Mouse (Mus musculus) neural tube, embryonic 12.5 days (tissue): ENCODE data around the gene Pdcd5. TPM values are rescaled to one million over a fixed set of nuclear protein-coding genes. Genes with fewer than 3 reads are reported as not detected.

Experiments used
- ATAC-seq: fragments of 200-750 bp; cut with Nextera tagmentation; 2 replicates; pipeline ENCODE4 v1.8.0; 2017; ENCODE audit warnings: low read depth, mild to moderate bottlenecking, moderate TSS enrichment, moderate library complexity; ENCODE audit not compliant: low FRiP score
- H3K27ac ChIP-seq: fragments of 300-500 bp; sonication (generic); 2 replicates; pipeline ENCODE4 v1.5.1; 2016
- H3K27me3 ChIP-seq: fragments of 300-500 bp; sonication (generic); replicated peaks from 2 replicates; pipeline ENCODE4 v1.6.1; 2016; ENCODE audit warnings: mild to moderate bottlenecking
- H3K36me3 ChIP-seq: fragments of 300-500 bp; sonication (generic); 2 replicates; pipeline ENCODE4 v1.6.1; 2016; ENCODE audit warnings: mild to moderate bottlenecking
- H3K4me1 ChIP-seq: fragments of 300-500 bp; sonication (generic); 2 replicates; pipeline ENCODE4 v1.6.1; 2016
- H3K4me2 ChIP-seq: fragments of 300-500 bp; sonication (generic); replicated peaks from 2 replicates; pipeline ENCODE4 v1.6.1; 2016; ENCODE audit warnings: mild to moderate bottlenecking
- H3K4me3 ChIP-seq: fragments of 300-500 bp; sonication (generic); 2 replicates; pipeline ENCODE4 v1.5.1; 2016
- H3K9ac ChIP-seq: fragments of 300-500 bp; sonication (generic); 2 replicates; pipeline ENCODE4 v1.6.1; 2016; ENCODE audit warnings: mild to moderate bottlenecking
- H3K9me3 ChIP-seq: fragments of 300-500 bp; sonication (generic); 2 replicates; pipeline ENCODE4 v1.6.1; 2016; ENCODE audit warnings: mild to moderate bottlenecking
- WGBS: fragments of 180-500 bp; shearing (Covaris S2); methylation state at CpG from one replicate; pipeline ENCODE4 v1.1.7; 2016; 5-methylcytosine and 5-hydroxymethylcytosine counted together
- polyA plus RNA-seq: library from polyadenylated mRNA; unstranded; fragments of >200 nt; fragmentation: Nextera tagmentation; extraction: Ambion mirVana; gene quantifications from 2 replicates; pipeline ENCODE4 v1.2.1, GENCODE M21; 2016

The Pdcd5 gene
- polyA plus RNA-seq, 1 experiment from 2014 or later = 267 TPM

DNA sequence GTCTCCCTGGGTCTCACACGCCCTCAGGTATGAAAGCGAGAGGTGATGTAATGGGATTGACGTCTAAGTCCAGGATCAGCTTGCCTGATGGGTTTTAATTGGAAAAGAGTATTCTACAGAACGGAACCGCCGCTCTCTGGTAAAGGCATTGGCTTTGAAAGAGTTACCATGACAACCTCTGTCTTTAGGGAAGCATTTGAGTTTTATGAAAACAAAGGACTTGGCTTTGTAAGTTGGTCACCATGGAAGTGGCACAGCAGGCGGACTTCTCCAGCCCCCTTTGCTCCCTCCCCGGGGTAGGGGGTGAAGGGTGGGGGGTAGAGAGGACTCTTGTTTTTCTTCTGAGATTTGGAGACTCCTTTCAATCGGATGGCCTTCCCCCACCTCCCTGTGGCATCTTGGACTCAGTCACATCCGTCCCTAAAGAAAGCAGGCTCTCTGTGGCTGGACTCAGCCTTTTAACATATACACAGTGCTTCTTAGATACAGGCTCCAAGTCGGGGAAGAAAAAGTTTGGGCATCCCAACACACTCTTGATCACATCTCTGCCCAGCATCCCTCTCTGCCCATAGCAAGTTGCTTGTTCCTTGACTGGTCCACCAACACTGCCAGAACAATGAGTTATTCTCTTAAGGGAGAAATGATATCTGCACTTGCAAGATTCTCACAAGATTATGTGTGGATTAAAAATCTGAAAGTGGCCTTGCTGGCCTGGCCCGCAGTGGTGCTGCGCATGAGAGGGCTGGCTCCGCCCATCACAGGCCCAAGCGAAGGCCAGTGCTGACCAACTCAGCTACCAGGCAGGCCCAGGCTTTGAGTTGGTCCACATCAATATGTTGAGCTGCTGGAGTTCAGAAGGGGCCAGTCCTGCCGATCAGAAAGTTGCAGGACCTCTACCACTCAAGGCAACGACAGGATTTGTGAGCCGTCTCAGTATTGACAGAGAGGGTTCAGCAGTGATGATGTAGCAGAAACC lies 21.0 kb upstream of the Pdcd5 start:
- H3K27ac ChIP-seq = 0 out of 2 replicates have a peak overlapping the region, but pooled peaks have one; percentile 43
- no peaks in the 10 kb centered on the region for H3K36me3 ChIP-seq
- no peaks in the 10 kb centered on the region; the same call in 1 of the 2 replicates for H3K27me3 ChIP-seq
- H3K4me3 ChIP-seq = no peak overlapping the region
- 0 out of 2 replicates have a peak overlapping the region, but pooled peaks have one; percentile 4 for H3K4me2 ChIP-seq
- H3K4me1 ChIP-seq = peaks cover 21% of the 10 kb centered on the region
- H3K9ac ChIP-seq = no peak overlapping the region
- peak; percentile 73 for ATAC-seq
- 32% methylated on average over 18 of the region's 18 CpGs for WGBS
- no peaks in the 10 kb centered on the region for H3K9me3 ChIP-seq

DNA sequence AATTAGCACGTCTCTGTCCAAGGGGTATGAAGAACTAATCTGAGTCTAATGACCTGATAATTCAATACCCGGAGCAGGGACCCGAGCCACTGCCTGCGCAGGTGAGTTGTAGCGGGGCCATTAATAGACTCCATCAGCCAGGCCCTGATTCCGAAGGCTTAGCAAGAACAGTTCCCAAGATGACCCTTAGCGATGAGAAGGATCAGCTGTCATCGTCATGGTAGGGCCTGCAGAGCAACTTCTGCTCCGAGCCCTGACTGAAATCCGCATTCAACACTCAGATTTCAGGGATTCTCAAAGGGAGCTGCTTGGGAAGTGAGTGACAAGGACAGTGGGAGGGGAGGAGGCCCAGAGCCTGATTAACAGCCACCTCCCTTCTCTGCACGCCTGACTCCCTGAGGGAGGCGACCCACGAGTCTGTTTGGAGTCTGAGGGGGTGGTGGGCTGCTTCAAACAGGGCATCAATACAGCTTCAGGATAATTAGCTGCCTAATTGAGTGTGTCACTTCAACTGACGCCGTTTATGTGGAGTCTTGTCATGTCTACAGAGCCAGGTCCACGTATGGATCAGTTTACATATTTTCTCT lies 16.6 kb upstream of the Pdcd5 start:
- no peak for ATAC-seq
- Histone ChIP-seq H3K4me3 (no peak overlapping the region), H3K36me3 (no peaks in the 10 kb centered on the region), H3K4me2 (no peak overlapping the region), H3K27ac (no peak overlapping the region), H3K9me3 (no peaks in the 10 kb centered on the region), H3K4me1 (peaks cover 18% of the 10 kb centered on the region), H3K9ac (no peak overlapping the region), H3K27me3 (no peaks in the 10 kb centered on the region; the same call in 1 of the 2 replicates)
- 51% methylated on average over 16 of the region's 16 CpGs for WGBS

- WGBS = 55% methylated on average over 3 of the region's 3 CpGs
- H3K36me3 ChIP-seq = no peaks in the 10 kb centered on the region
- H3K9ac ChIP-seq = no peak overlapping the region
- H3K27me3 ChIP-seq = no peaks in the 10 kb centered on the region
- peaks cover 5% of the 10 kb centered on the region for H3K4me1 ChIP-seq
- ATAC-seq = no peak
- H3K4me2 ChIP-seq = no peak overlapping the region
- no peak overlapping the region for H3K4me3 ChIP-seq
- H3K9me3 ChIP-seq = no peaks in the 10 kb centered on the region
- H3K27ac ChIP-seq = no peak overlapping the region
Observed at GRCm38 (mm10) chr7:35659173-35659572, 11.9 kb upstream of the Pdcd5 start.

- H3K9ac ChIP-seq = no peak overlapping the region
- no peak for ATAC-seq
- no peaks in the 10 kb centered on the region for H3K9me3 ChIP-seq
- whole genome bisulfite sequencing = 49% methylated on average over 6 of the region's 6 CpGs
- H3K4me2 ChIP-seq = no peak overlapping the region
- H3K27ac ChIP-seq = no peak overlapping the region
- no peak overlapping the region for H3K4me3 ChIP-seq
- H3K36me3 ChIP-seq = no peaks in the 10 kb centered on the region
- H3K27me3 ChIP-seq = no peaks in the 10 kb centered on the region
- no peaks in the 10 kb centered on the region for H3K4me1 ChIP-seq
Observed at GRCm38 (mm10) chr7:35657829-35658228, 10.5 kb upstream of the Pdcd5 start.

DNA sequence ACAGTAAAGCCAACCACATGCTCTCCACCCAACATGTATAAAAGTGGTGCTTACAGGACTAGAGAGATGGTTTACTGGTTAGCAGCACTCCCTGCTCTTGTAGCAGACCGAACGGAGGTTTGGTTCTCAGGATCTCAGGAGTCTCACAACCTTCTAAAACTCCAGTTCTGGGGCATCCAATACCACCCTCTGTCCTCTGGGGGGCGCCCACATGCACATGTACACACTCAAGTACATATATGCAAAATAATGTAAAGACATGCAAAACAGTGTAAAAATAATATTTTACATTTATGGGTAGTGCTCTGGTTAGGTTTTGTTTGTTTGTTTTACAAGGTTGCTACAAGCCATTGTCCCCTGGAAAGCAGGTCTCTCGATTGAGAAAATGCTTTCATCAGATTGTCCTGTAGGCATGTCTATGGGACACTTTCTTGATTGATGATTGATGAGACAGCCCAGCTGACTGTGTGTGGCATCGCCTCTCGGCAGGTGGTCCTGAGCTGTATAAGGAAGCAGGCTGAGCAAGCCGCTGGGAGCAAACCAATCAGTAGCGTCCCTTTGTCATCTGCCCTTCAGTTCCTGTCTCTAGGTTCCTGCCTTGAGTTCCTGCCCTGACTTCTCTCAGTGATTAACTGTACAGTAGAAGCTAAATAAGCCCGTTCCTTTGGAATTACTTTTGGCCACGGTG lies 4.4 kb upstream of the Pdcd5 start:
- H3K36me3 ChIP-seq = no peaks in the 10 kb centered on the region
- no peak overlapping the region for H3K4me2 ChIP-seq
- no peak for ATAC-seq
- WGBS = 83% methylated on average over 10 of the region's 10 CpGs
- H3K27ac ChIP-seq = no peak overlapping the region
- H3K27me3 ChIP-seq = no peaks in the 10 kb centered on the region
- 0 out of 2 replicates have a peak, but pooled peaks cover 5% of the 10 kb centered on the region for H3K9me3 ChIP-seq
- H3K4me3 ChIP-seq = no peak overlapping the region
- H3K9ac ChIP-seq = no peak overlapping the region
- no peaks in the 10 kb centered on the region for H3K4me1 ChIP-seq

- H3K36me3 ChIP-seq = no peaks in the 10 kb centered on the region
- H3K4me1 ChIP-seq = no peaks in the 10 kb centered on the region
- H3K9ac ChIP-seq = no peak overlapping the region
- H3K27ac ChIP-seq = no peak overlapping the region
- H3K4me3 ChIP-seq = no peak overlapping the region
- no peak for ATAC-seq
- H3K4me2 ChIP-seq = no peak overlapping the region
- no peaks in the 10 kb centered on the region for H3K27me3 ChIP-seq
- H3K9me3 ChIP-seq = 0 out of 2 replicates have a peak, but pooled peaks cover 5% of the 10 kb centered on the region
- WGBS = 80% methylated on average over 11 of the region's 11 CpGs
Observed at GRCm38 (mm10) chr7:35650716-35651410, 3.5 kb upstream of the Pdcd5 start.

DNA sequence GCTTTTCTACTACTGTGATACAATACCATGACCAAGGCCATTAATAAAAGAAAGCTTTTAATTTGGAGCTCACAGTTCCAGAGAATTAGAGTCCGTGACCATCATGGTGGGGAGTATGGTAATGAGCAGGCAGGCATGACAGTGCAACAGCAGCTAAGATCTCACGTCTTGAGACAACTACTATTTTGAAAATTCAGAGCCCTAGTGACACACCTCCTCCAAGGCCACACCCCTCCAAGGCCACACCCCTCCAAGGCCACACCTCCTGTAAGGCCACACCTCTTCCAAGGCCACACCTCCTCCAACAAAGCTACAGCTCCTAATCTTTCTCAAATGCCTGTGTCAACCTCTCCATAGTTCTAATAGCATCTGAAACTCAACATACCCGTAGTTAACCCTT lies 1.8 kb upstream of the Pdcd5 start:
- Histone ChIP-seq H3K4me2 (no peak overlapping the region), H3K9me3 (0 out of 2 replicates have a peak, but pooled peaks cover 5% of the 10 kb centered on the region), H3K27ac (no peak overlapping the region), H3K9ac (no peak overlapping the region), H3K4me3 (no peak overlapping the region), H3K4me1 (no peaks in the 10 kb centered on the region), H3K36me3 (peaks cover 11% of the 10 kb centered on the region), H3K27me3 (no peaks in the 10 kb centered on the region)
- WGBS = 46% methylated on average over 3 of the region's 3 CpGs
- ATAC-seq = no peak

DNA sequence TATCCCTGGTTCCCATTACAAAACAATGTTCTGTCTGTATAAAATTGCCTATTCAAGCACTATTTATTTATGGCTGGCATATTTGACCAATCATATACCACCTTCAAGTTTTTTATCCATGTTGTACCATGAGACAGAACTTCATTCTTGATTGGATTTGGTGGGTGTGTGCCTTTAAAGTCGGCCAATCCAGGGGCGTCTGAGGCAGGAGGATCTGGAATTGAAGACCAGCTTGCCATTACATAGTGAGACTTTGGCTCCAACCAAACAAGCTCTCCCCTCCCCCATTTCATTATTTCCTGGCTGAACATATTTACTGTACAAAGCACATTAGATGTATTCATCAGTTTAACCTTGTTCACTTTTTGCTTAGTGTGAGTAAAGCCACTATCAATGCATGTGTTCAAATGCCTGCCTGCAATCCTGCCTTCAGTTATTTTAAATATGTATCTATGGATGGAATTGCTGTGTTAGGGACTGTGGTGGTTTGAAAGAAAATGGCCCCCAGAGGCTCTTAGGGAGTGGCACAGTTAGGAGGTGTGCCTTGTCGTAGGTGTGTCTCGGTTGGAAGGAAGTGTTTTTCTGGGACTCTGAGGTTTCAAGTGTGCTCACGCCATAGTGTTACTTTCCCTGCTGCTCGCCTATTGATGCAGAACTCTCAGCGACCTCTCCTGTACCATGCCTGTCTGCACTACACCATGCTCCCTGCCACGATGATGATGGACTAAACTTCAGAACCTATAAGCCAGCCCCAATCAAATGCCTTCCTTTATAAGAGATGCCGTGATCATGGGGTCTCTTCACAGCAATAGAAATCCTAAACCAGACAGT lies 1.1 kb upstream of the Pdcd5 start:
- ATAC-seq = no peak
- WGBS = 70% methylated on average over 9 of the region's 9 CpGs
- no peak overlapping the region for H3K4me3 ChIP-seq

DNA sequence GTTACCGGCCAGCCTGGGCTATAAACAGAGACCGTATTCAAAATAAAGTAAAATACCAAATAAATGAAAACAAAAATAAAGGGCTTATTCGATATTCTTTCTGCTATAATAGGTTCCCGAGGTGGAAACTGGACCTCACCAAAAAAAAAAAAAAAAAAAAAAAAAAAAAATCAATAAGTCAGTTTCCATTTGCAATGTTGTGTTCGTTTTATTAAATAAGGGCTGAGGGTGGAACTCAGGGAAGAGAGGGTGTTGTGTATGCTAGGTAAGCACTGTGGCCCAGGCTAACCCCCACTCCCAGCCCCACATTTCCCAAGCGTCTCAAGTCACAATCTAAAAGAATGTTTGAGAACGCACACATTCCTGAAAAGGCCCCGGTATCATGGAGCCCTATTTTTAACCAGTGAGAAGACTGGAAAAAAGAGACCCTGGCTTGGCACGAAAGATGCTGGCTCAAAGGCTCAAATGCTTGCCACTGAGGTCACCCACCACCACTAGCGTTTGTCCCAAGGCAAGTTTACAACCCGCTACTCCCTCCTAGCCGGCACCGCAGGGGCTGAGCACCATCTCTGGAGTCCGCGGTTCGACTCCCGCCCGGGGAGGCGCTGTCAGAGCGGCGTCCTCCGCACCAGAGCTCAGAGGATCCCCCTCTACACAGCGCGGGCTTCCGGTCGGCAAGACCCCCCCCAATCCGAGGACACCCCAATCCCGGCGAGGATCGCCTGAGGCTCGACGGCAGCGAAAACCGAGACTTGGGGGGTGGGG lies 822 bp downstream of the Pdcd5 start:
- Histone ChIP-seq H3K27ac (no peak overlapping the region), H3K9ac (peak overlapping the region; percentile 85), H3K4me1 (no peaks in the 10 kb centered on the region), H3K4me3 (peak overlapping the region; percentile 95), H3K36me3 (peaks cover 32% of the 10 kb centered on the region), H3K27me3 (no peaks in the 10 kb centered on the region), H3K9me3 (0 out of 2 replicates have a peak, but pooled peaks cover 5% of the 10 kb centered on the region), H3K4me2 (peak overlapping the region; percentile 78)
- WGBS = 11% methylated on average over 34 of the region's 34 CpGs
- ATAC-seq = peak; percentile 69

More for the DNA sequence above, 1.1 kb upstream of the Pdcd5 start:
- Histone ChIP-seq H3K4me1 (no peaks in the 10 kb centered on the region), H3K9me3 (0 out of 2 replicates have a peak, but pooled peaks cover 5% of the 10 kb centered on the region), H3K27ac (no peak overlapping the region), H3K36me3 (peaks cover 16% of the 10 kb centered on the region), H3K9ac (no peak overlapping the region), H3K4me2 (no peak overlapping the region), H3K27me3 (no peaks in the 10 kb centered on the region)

GRCm38 (mm10) chr7:35640072-35640471 lies 7.2 kb downstream of the Pdcd5 start:
- Histone ChIP-seq H3K4me1 (no peaks in the 10 kb centered on the region), H3K9ac (no peak overlapping the region), H3K36me3 (peaks cover 72% of the 10 kb centered on the region), H3K4me3 (no peak overlapping the region), H3K27me3 (no peaks in the 10 kb centered on the region), H3K9me3 (no peaks in the 10 kb centered on the region), H3K27ac (no peak overlapping the region), H3K4me2 (no peak overlapping the region)
- no peak for ATAC-seq
- 87% methylated on average over 6 of the region's 6 CpGs for WGBS
